Mouse (Mus musculus): Measurements from ENCODE around the gene Cd86.

DNA sequence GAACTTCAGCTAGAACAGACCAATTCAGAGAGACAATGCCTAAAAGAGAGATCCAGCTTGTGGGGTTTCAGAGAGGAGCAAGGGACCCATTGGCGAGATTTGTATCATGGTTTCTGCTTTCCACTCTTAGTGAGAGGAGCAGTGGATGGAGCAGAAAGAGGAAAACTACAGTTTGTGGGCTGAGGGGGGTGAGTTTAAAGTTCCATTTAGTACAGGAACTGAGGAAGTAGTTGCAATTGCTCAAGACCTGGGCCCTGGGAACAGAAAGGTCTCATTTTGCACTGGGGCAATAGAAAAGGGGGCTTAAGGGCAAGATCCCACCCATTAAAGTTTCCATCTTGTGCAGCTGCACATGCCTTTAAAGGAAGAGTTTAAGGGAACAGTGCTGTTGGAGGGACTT lies 76.0 kb downstream of the Cd86 start:
- no peak for TF ChIP-seq CTCF (IDR thresholded peaks at IDR 0.05; ENCODE audit: insufficient read depth, low read depth, low read length)
- no peak for TF ChIP-seq POLR2A (IDR thresholded peaks at IDR 0.05; ENCODE audit: insufficient read depth, low read depth, low read length)

All from olfactory bulb, adult 2 months (tissue).